Mouse (Mus musculus): ENCODE measurements around the gene 9930111J21Rik1. TPM values are rescaled to one million over a fixed set of nuclear protein-coding genes. Genes with fewer than 3 reads are reported as not detected.
"Not testable (repeated sequence)": the region's sequence is repeated elsewhere in the genome, so short reads cannot be mapped to it uniquely, and the experiment has no call there.

The 9930111J21Rik1 gene
- polyA plus RNA-seq, 1 experiment from 2014 or later = 0.77 TPM

DNA sequence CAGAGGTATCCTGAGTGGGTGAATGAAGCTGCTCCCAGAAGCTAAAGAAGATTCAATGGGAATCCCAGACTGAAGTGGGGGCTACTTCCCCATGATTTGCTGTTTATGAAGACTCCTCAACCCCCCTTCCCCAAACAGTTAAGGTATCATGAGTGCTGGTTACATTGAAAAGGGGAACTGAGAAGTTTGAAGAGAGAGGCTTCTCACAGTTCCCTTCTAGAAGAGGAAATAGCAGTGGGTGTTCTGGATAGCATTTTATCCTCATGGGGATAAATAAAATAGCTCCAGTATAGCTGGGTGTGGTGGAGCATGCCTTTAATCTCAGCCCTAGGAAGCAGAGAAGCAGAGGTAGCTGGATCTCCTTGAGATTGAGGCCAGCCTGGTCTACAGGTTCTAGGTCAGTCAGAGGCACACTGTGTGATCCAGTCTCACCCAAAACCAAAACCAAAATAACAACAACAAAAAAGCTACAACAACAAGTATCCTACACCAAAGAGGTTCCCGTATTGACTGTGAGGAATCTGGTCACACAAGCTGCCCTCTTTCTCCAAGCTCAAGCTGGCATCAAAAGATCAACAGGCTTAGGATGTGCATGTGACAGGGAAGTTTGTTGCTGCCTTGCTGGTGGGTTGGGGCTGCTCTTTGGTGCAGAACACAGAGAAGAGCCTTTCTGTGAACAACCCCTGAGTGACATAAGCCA is 808 bp downstream of the 9930111J21Rik1 start, which contains the start of gene Olfr56:
TSS of gene Olfr56 (plus strand) at position 650 of the 700 bp plus-strand sequence.
- not testable (repeated sequence) for H3K27ac ChIP-seq; H3K4me1 ChIP-seq; H3K4me3 ChIP-seq (replicated peaks); H3K4me2 ChIP-seq; H3K27me3 ChIP-seq (replicated peaks); ATAC-seq (ENCODE audit: insufficient read depth, low FRiP score, low read depth); H3K36me3 ChIP-seq; H3K9me3 ChIP-seq; H3K9ac ChIP-seq
- no CpG with 5 or more reads among the region's 1 CpGs for WGBS

DNA sequence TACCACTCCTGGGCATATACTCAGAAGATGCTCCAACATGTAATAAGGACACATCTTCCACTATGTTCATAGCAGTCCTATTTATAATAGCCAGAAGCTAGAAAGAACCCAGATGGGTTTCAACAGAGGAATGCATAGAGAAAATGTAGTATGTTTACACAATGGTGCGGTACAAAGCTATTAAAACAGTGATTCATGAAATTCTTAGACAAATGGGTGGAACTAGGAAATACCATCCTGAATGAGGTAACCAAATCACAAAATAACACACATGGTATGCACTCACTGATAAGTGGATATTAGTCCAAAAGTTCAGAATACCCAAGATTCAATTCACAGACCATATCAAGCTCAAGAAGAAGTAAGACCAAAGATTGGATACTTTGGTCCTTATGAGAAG is 4.5 kb downstream of the 9930111J21Rik1 start:
- H3K27me3 ChIP-seq (replicated peaks); H3K4me2 ChIP-seq; H3K4me1 ChIP-seq; H3K36me3 ChIP-seq; ATAC-seq (ENCODE audit: insufficient read depth, low FRiP score, low read depth); H3K9ac ChIP-seq; H3K27ac ChIP-seq; H3K4me3 ChIP-seq (replicated peaks); H3K9me3 ChIP-seq: not testable (repeated sequence)
- WGBS = no CpG with 5 or more reads among the region's 1 CpGs

DNA sequence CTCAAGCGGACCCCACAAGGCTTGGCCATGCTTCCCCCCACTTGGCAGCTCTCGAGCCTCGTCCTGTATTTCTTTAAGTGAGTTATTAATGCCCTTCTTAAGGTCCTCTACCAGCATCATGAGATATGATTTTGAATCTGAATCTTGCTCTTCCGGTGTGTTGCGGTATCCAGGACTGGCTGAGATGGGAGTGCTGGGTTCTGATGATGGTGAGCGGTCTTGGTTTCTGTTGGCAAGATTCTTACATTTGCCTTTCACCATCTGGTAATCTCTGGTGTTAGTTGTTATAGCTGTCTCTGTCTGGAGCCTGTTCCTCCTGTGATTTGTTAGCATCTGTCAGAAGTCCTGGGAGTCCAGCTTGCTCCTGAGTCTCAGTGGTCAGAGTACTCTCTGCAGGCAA is 33.1 kb downstream of the 9930111J21Rik1 start, which contains the start of gene Psme2b:
TSS of gene Psme2b (minus strand) at position 101 of the 400 bp plus-strand sequence.
- not testable (repeated sequence) for ATAC-seq (ENCODE audit: insufficient read depth, low FRiP score, low read depth); H3K9me3 ChIP-seq; H3K4me2 ChIP-seq; H3K4me1 ChIP-seq; H3K27ac ChIP-seq; H3K36me3 ChIP-seq; H3K9ac ChIP-seq; H3K27me3 ChIP-seq (replicated peaks); H3K4me3 ChIP-seq (replicated peaks)
- 84% methylated on average over 6 of the region's 6 CpGs for WGBS

DNA sequence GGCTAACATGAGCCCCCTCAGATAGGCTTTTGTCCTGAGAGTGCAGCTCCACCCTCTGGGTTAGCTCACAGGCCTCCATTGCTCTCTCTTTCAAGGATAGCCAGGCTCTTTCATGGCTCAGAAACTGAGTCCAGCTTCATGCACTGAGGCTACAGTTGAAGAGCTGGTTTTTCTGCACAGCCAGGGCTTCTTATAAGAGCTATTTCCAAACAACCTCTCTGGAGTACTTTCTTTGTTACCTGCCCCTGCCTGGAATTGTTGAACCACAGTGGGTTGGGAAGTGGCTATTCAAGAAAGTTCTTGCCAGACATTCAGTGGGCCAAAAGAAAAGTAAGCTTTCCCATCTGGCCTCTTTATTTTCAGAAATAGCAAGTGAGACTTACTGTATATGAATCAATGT is 39.9 kb downstream of the 9930111J21Rik1 start:
- not testable (repeated sequence) for H3K9me3 ChIP-seq; ATAC-seq (ENCODE audit: insufficient read depth, low FRiP score, low read depth); H3K4me1 ChIP-seq; H3K4me2 ChIP-seq; H3K27ac ChIP-seq; H3K9ac ChIP-seq; H3K27me3 ChIP-seq (replicated peaks); H3K36me3 ChIP-seq; H3K4me3 ChIP-seq (replicated peaks)

DNA sequence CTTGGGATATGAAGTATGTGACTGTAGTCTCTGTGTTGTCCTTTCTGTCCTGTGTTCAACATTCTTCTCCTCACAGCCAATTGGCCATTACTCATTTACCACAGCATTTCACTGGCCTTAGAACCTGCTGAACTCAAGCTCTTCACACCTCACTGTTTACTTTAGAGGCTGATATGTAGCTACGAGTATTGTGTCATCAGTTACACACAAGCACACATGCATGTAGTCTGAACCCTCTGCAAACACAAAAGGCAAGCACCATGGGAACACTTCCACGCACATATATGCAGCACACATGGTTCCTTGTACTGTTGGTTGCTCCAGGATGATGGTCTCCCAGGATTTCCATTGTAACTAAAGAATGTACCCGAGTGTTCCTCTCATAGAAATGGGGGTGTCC is 43.9 kb downstream of the 9930111J21Rik1 start:
- not testable (repeated sequence) for H3K9me3 ChIP-seq; H3K27me3 ChIP-seq (replicated peaks); H3K4me3 ChIP-seq (replicated peaks); ATAC-seq (ENCODE audit: insufficient read depth, low FRiP score, low read depth); H3K9ac ChIP-seq; H3K4me2 ChIP-seq; H3K27ac ChIP-seq; H3K4me1 ChIP-seq; H3K36me3 ChIP-seq
- no CpG with 5 or more reads among the region's 3 CpGs for WGBS

DNA sequence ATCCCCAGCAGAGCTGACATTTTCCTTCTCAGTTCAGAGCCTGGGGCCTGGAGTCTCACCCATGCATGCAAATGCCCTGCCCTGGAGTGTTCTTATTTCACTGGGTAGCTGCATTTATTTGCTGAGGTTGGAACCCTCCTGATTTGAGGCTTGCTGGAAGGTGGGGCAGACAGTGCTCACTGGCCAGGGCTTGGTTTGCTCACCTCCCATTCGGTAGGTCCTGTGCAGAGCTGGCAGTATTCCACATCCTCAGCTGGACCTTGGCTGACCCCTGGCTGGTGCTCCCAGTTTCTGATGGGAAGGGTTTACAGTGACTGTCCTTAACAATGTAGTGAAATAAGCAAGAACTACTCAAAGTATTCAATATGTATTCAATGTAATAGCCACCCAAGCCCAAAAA is 45.3 kb downstream of the 9930111J21Rik1 start:
- not testable (repeated sequence) for H3K4me3 ChIP-seq (replicated peaks); H3K27ac ChIP-seq; H3K9ac ChIP-seq; H3K4me1 ChIP-seq; H3K9me3 ChIP-seq; ATAC-seq (ENCODE audit: insufficient read depth, low FRiP score, low read depth); H3K4me2 ChIP-seq; H3K36me3 ChIP-seq; H3K27me3 ChIP-seq (replicated peaks)
- WGBS = 25% methylated on average over 1 of the region's 1 CpGs

DNA sequence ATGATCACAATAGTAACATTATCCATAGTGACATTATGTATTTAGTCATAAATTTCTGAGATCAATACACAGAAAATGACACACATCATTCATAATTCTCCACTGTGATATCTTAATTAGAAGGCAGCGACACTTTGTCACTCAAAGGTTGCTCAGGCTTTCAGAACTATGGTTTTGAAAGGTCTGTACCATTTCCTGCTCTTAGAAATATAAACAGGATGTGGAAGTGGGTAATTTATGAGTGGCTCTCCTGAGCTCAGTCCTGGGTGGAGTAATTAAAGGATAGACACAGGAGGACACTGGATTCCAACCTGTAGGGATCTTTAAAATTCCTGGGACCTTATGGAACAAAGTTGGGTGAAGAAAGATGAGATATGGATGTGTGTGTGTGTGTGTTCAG is 45.8 kb downstream of the 9930111J21Rik1 start:
- not testable (repeated sequence) for H3K9ac ChIP-seq; H3K4me3 ChIP-seq (replicated peaks); H3K27ac ChIP-seq; H3K27me3 ChIP-seq (replicated peaks); H3K4me1 ChIP-seq; H3K9me3 ChIP-seq; H3K4me2 ChIP-seq; ATAC-seq (ENCODE audit: insufficient read depth, low FRiP score, low read depth); H3K36me3 ChIP-seq
- 41% methylated on average over 1 of the region's 1 CpGs for WGBS

DNA sequence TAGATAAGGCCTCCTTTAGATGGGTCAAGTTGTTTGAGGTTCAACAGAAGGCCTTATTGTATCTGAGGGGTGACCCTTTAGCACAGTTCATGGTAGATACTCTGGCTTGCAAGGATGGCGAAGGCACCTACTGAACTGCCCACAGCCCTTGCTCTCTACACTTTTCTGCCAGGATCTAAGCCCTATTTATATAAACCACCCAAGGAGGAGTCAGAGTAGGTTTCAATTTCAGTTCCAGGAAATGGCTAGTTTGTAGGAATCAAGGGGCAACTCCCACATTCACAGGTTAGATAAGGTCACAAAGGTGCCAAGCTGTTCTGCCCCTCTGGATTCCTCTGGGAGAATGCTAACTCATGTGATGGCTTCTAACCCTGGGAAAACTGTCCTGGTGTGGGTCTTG is 51.1 kb downstream of the 9930111J21Rik1 start:
- not testable (repeated sequence) for H3K4me3 ChIP-seq (replicated peaks); H3K4me2 ChIP-seq; H3K36me3 ChIP-seq; H3K27ac ChIP-seq; ATAC-seq (ENCODE audit: insufficient read depth, low FRiP score, low read depth); H3K4me1 ChIP-seq; H3K27me3 ChIP-seq (replicated peaks); H3K9me3 ChIP-seq; H3K9ac ChIP-seq
- WGBS = 73% methylated on average over 1 of the region's 1 CpGs

DNA sequence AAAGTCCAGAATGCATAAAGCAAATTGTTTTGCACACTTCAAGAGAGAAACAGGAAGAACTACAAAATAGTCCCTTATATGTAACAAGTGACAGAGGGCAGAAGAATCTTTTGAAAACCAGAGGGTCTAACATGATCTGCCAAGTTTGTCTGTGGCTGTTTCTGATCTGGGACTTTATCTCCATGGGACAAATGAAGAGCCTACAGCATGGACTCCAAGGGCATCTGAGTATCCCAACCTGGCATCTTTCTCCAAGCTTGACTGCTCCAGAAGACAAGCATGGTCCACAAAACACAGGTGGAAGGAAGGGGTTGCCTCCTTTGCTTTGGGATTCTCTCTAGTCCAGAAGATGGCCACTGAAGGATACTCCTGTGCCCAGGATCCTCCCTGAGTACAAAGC is 52.8 kb downstream of the 9930111J21Rik1 start:
- not testable (repeated sequence) for H3K27ac ChIP-seq; H3K4me3 ChIP-seq (replicated peaks); H3K4me2 ChIP-seq; H3K36me3 ChIP-seq; H3K27me3 ChIP-seq (replicated peaks); H3K9ac ChIP-seq; H3K4me1 ChIP-seq; H3K9me3 ChIP-seq; ATAC-seq (ENCODE audit: insufficient read depth, low FRiP score, low read depth)

DNA sequence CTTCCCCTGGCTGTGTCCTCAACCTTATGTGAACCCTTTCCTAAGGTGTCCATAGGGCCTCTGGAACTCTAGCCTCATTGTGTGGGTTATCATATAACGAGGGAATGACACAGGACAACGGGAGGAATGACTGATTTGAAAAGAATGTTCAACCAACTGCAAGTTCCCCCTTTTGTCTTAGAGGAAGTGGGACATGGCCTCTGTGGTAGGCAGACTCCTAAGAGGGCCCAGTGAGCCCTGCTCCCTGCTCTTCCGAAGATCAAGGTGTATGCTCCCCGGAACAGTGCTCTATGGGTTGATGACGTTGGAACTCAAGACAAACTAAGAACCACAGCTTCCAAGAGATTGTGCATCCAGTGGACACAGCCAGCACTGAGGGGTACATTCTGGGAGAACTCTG is 55.4 kb downstream of the 9930111J21Rik1 start:
- not testable (repeated sequence) for H3K9ac ChIP-seq; H3K27me3 ChIP-seq (replicated peaks); H3K9me3 ChIP-seq; H3K27ac ChIP-seq; H3K36me3 ChIP-seq; H3K4me2 ChIP-seq; ATAC-seq (ENCODE audit: insufficient read depth, low FRiP score, low read depth); H3K4me1 ChIP-seq; H3K4me3 ChIP-seq (replicated peaks)
- WGBS = 76% methylated on average over 5 of the region's 5 CpGs

DNA sequence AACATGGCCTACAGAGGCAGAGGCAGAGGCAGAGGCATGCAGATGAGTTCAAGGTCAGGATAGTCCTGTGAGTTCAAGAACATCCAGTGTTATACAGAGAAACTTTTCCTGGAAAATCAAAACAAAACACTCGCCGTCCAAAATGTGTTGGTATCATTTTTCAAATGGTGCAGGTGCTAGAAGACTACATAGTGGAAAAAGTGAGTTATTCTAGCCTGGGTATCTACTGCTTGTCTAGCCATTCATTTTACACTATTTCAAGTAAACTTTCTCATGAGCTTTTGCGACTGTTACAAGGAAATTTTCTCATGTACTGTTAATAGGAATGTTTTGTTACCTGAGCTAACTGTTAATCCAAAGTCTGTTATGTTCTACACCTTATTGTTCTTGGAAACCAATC is 60.8 kb downstream of the 9930111J21Rik1 start:
- no peaks in the 10 kb centered on the region for H3K36me3 ChIP-seq
- no peaks in the 10 kb centered on the region for H3K4me1 ChIP-seq
- ATAC-seq (ENCODE audit: insufficient read depth, low FRiP score, low read depth) = no peak
- H3K9ac ChIP-seq = no peak overlapping the region
- no peaks in the 10 kb centered on the region for H3K9me3 ChIP-seq
- WGBS = 62% methylated on average over 3 of the region's 3 CpGs
- H3K27ac ChIP-seq = no peak overlapping the region
- H3K27me3 ChIP-seq (replicated peaks) = no peaks in the 10 kb centered on the region
- H3K4me3 ChIP-seq (replicated peaks) = no peak overlapping the region
- H3K4me2 ChIP-seq = no peak overlapping the region

DNA sequence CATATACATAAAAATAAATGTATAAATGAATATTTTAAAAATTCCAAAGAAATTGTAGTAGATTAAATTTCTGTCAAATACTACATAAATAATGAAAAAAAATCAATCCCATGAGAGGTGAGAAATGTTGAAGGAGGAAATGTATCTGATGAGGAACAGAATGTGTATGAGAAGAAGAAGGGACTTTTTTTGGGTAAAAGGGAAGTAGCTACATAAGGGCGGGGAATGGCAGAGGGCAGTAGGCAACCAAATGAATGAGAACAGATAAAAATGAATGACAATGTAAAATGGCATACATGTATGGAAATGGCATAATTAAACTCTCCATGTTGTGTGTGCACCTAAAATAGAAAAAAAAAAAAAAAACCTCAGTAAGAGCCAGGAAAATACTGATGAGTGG is 65.6 kb downstream of the 9930111J21Rik1 start:
- 89% methylated on average over 1 of the region's 1 CpGs for WGBS

DNA sequence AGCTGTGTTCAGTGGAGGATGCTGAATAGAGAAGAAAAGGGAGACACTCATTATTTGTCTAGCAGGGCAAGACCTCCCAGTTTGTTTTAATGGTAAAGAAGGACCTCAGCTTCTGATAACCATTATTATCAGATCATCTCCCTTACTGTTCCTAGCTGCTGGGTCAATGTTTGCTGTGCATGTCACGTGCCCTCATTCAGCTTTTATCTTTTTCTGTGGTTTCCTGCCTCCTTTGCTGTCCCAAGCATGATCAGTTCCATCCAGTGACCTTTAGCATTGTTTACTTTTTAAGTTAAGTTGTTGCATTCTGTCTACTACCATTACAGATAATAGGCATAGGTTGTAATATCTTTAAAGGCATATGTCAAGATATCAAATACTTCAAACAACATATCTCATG is 70.7 kb downstream of the 9930111J21Rik1 start:
- Histone ChIP-seq H3K4me1 (no peaks in the 10 kb centered on the region), H3K4me3 (replicated peaks) (no peak overlapping the region), H3K27ac (no peak overlapping the region), H3K9ac (no peak overlapping the region), H3K36me3 (no peaks in the 10 kb centered on the region), H3K4me2 (no peak overlapping the region), H3K9me3 (no peaks in the 10 kb centered on the region), H3K27me3 (replicated peaks) (no peaks in the 10 kb centered on the region)
- 44% methylated on average over 1 of the region's 1 CpGs for WGBS
- no peak for ATAC-seq (ENCODE audit: insufficient read depth, low FRiP score, low read depth)

More for the DNA sequence above, 65.6 kb downstream of the 9930111J21Rik1 start:
- Histone ChIP-seq H3K9me3 (no peaks in the 10 kb centered on the region), H3K4me2 (no peak overlapping the region), H3K27ac (no peak overlapping the region), H3K4me1 (no peaks in the 10 kb centered on the region), H3K4me3 (replicated peaks) (no peak overlapping the region), H3K27me3 (replicated peaks) (no peaks in the 10 kb centered on the region), H3K36me3 (no peaks in the 10 kb centered on the region), H3K9ac (no peak overlapping the region)
- no peak for ATAC-seq (ENCODE audit: insufficient read depth, low FRiP score, low read depth)

Data from stomach, embryonic 15.5 days (tissue).